Mouse (Mus musculus): ENCODE measurements around the gene Nufip2.
"Not testable (repeated sequence)": the region's sequence is repeated elsewhere in the genome, so short reads cannot be mapped to it uniquely, and the experiment has no call there.

DNA sequence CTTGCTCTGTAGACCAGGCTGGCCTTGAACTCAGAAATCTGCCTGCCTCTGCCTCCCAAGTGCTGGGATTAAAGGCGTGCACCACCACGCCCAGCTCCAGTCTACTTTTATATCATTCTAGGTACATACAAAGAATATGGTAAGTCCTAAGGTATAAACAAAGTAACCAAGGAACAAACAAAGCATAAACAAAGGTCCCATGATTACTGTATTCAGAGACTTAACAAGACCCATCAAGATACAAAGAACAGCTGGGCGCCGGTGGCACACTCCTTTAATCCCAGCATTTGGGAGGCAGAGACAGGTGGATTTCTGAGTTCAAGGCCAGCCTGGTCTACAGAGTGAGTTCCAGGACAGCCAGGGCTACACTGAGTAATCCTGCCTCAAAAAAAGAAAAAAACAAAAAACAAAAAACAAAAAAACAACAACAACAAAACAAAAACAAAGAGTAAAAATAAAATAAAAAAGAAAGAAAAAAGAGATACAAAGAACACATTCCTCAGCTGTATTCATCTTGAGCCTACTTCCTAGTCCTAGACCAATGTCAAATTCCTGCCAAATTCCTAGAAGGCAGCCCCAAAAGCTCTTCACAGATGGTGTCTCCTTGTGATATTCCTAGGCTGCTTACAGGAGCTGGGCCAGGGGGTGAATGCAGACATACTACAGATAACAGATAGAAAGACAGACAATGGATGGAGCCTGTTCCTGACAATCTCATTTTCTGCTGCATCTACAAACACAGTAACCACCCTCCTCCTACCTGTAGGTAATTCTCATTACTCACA lies 32.4 kb upstream of the Nufip2 start:
- TF ChIP-seq GATA1 (IDR thresholded peaks at IDR 0.05; ENCODE audit: borderline replicate concordance, low read length); FLI1 (IDR thresholded peaks at IDR 0.05; ENCODE audit: low read length): not testable (repeated sequence)

All from megakaryocyte, embryonic 14.5 days (primary cell).